Comparison of ENCODE assay signal across 8 mouse cellular contexts in the genomic region with DNA sequence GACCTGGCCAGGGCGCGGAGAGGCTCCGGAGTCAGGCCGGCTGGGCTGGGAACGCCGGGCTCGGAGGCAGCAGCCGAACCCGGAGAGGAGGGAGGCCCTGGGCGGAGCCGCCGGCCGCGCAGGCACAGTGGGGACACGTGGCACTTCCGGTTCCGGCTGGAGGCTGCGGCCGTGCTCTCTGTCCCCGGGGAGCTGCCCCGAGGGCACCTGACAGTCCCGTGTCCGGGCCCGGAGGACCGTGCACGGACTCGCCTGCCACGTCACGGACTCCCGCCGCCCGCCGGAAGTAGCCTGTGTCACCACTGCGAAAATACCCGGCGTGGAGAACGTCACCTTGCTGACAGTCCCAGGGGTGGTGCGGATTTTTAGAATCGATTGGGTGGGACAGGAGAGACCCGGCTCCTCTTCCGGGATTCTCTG. TPM values are rescaled to one million over a fixed set of nuclear protein-coding genes. Genes with fewer than 3 reads are reported as not detected.
DNase-seq lines count a peak whose midpoint lies in the region; ATAC-seq lines count a peak whose summit lies in the region.

No protein-coding gene starts in this region.

- H3K27me3 ChIP-seq in embryonic facial prominence, embryonic 11.5 days (ENCODE audit: control insufficient read depth, insufficient read depth, low read length), result no peaks in the 10 kb centered on the region
- no peaks in the 10 kb centered on the region for H3K27me3 ChIP-seq in limb, embryonic 10.5 days (ENCODE audit: low read depth, poor library complexity, severe bottlenecking)
- peaks cover 2% of the 10 kb centered on the region; the same call in 1 of the 2 replicates for H3K27me3 ChIP-seq in midbrain, embryonic 12.5 days

- 0% methylated on average over 34 of the region's 41 CpGs for WGBS in embryonic facial prominence, embryonic 11.5 days
- WGBS in limb, embryonic 10.5 days, result under 1% methylated on average over 41 of the region's 41 CpGs
- WGBS in midbrain, embryonic 12.5 days, result under 1% methylated on average over 41 of the region's 41 CpGs

- H3K9ac ChIP-seq in embryonic facial prominence, embryonic 11.5 days (replicated peaks; ENCODE audit: low read length), result peak overlapping the region; percentile 89
- H3K9ac ChIP-seq in midbrain, embryonic 12.5 days (replicated peaks), result peak overlapping the region; percentile 97

- H3K4me3 ChIP-seq in embryonic facial prominence, embryonic 11.5 days (ENCODE audit: low read depth, low read length), result peak overlapping the region; percentile 86
- peak overlapping the region; percentile 99 for H3K4me3 ChIP-seq in limb, embryonic 10.5 days
- peak overlapping the region; percentile 99 for H3K4me3 ChIP-seq in midbrain, embryonic 12.5 days

- peak; percentile 96 for ATAC-seq in embryonic facial prominence, embryonic 11.5 days (replicated peaks; ENCODE audit: insufficient number of reproducible peaks, low FRiP score, low TSS enrichment, low read depth)
- peak; percentile 98 for ATAC-seq in midbrain, embryonic 12.5 days (ENCODE audit: low FRiP score, low read depth)

- no peaks in the 10 kb centered on the region for H3K4me1 ChIP-seq in embryonic facial prominence, embryonic 11.5 days (ENCODE audit: control insufficient read depth, insufficient read depth, low read length)
- H3K4me1 ChIP-seq in limb, embryonic 10.5 days, result peaks cover 22% of the 10 kb centered on the region
- H3K4me1 ChIP-seq in midbrain, embryonic 12.5 days, result peaks cover 17% of the 10 kb centered on the region

- peak; percentile 94 for DNase-seq in 3134 (ENCODE audit: extremely low read depth, insufficient read length, low spot score)
- DNase-seq in adrenal gland, postnatal 25 days, result peak; percentile 94
- DNase-seq in embryonic facial prominence, embryonic 11.5 days (ENCODE audit: low spot score), result peak; percentile 91
- peak; percentile 100 for DNase-seq in heart, adult 11 months
- DNase-seq in kidney, adult 11 months, result peak; percentile 94
- peak; percentile 97 for DNase-seq in limb, embryonic 10.5 days (ENCODE audit: low spot score)
- DNase-seq in skeletal muscle tissue, adult 2 months (ENCODE audit: low read depth, low spot score), result peak; percentile 97

- H3K4me2 ChIP-seq in embryonic facial prominence, embryonic 11.5 days (ENCODE audit: low read depth, low read length), result peak overlapping the region; percentile 71
- peak overlapping the region; percentile 86 for H3K4me2 ChIP-seq in midbrain, embryonic 12.5 days (replicated peaks)

- H3K27ac ChIP-seq in embryonic facial prominence, embryonic 11.5 days (replicated peaks; ENCODE audit: low read depth, low read length), result no peak overlapping the region
- H3K27ac ChIP-seq in limb, embryonic 10.5 days, result peak overlapping the region; percentile 89
- peak overlapping the region; percentile 65 for H3K27ac ChIP-seq in midbrain, embryonic 12.5 days (replicated peaks)

- H3K9me3 ChIP-seq in embryonic facial prominence, embryonic 11.5 days (replicated peaks; ENCODE audit: control insufficient read depth, low read length), result no peaks in the 10 kb centered on the region
- no peaks in the 10 kb centered on the region for H3K9me3 ChIP-seq in limb, embryonic 10.5 days (replicated peaks)
- no peaks in the 10 kb centered on the region for H3K9me3 ChIP-seq in midbrain, embryonic 12.5 days

- H3K36me3 ChIP-seq in embryonic facial prominence, embryonic 11.5 days (replicated peaks; ENCODE audit: control insufficient read depth, insufficient read depth, low read depth, low read length), result no peaks in the 10 kb centered on the region
- H3K36me3 ChIP-seq in limb, embryonic 10.5 days, result peaks cover 4% of the 10 kb centered on the region; the same call in 1 of the 2 replicates
- no peaks in the 10 kb centered on the region for H3K36me3 ChIP-seq in midbrain, embryonic 12.5 days

RNA-seq across cellular contexts. Expression of gene Sec24a, which starts 7.1 kb away (rescaled TPM):
- total RNA-seq in adrenal gland, postnatal 25 days (2021), result 33.8 and 41.2 TPM in 2 replicates
- 10.5 and 11.5 TPM in 2 replicates for polyA plus RNA-seq in embryonic facial prominence, embryonic 11.5 days (2014; fragmentation: Nextera tagmentation; extraction: Ambion mirVana)
- polyA plus RNA-seq in limb, embryonic 10.5 days (2016; fragmentation: Nextera tagmentation; extraction: Ambion mirVana), result 10.4 and 13.4 TPM in 2 replicates
- polyA plus RNA-seq in midbrain, embryonic 12.5 days (2016; fragmentation: Nextera tagmentation; extraction: Ambion mirVana), result 15.8 TPM in 2 replicates

RNA-seq across cellular contexts. Expression of gene Sar1b, which starts 7.1 kb away (rescaled TPM):
- total RNA-seq in adrenal gland, postnatal 25 days (2021), result 93.6 and 96.4 TPM in 2 replicates
- 104 and 108 TPM in 2 replicates for polyA plus RNA-seq in embryonic facial prominence, embryonic 11.5 days (2014; fragmentation: Nextera tagmentation; extraction: Ambion mirVana)
- 96.8 and 106 TPM in 2 replicates for polyA plus RNA-seq in limb, embryonic 10.5 days (2016; fragmentation: Nextera tagmentation; extraction: Ambion mirVana)
- polyA plus RNA-seq in midbrain, embryonic 12.5 days (2016; fragmentation: Nextera tagmentation; extraction: Ambion mirVana), result 125 and 129 TPM in 2 replicates
